Mouse (Mus musculus) erythroblast, embryonic 14.5 days (primary cell): ENCODE measurements around the gene Zfpm1. TPM values are rescaled to one million over a fixed set of nuclear protein-coding genes. Genes with fewer than 3 reads are reported as not detected.

Experiments
- H3K27me3 ChIP-seq: 2 replicates; pipeline ENCODE4 v1.6.1; 2012; ENCODE audit warnings: inconsistent platforms; ENCODE audit not compliant: control insufficient read depth
- H3K36me3 ChIP-seq: 2 replicates; pipeline ENCODE4 v1.6.1; 2012; ENCODE audit warnings: mild to moderate bottlenecking, inconsistent platforms; ENCODE audit not compliant: control insufficient read depth
- H3K4me1 ChIP-seq: 2 replicates; pipeline ENCODE4 v1.6.1; 2012; ENCODE audit warnings: inconsistent platforms; ENCODE audit not compliant: control insufficient read depth
- H3K4me3 ChIP-seq: replicated peaks from 2 replicates; pipeline ENCODE3; 2012; ENCODE audit warnings: moderate library complexity, mild to moderate bottlenecking, inconsistent platforms
- H3K9me3 ChIP-seq: 2 replicates; pipeline ENCODE4 v1.6.1; 2012; ENCODE audit warnings: low read length, inconsistent platforms, mixed read lengths; ENCODE audit not compliant: control insufficient read depth
- GATA1 ChIP-seq: IDR thresholded peaks from 2 replicates; pipeline ENCODE4 v1.6.1; 2012; ENCODE audit warnings: low read length, inconsistent platforms, mixed read lengths
- TAL1 ChIP-seq: IDR thresholded peaks from 3 replicates; pipeline ENCODE4 v1.6.1; 2012; ENCODE audit warnings: low read length, inconsistent platforms, mixed read lengths
- polyA plus RNA-seq: library from polyadenylated mRNA; stranded (reverse); fragments of >175 nt; gene quantifications from 2 replicates; pipeline ENCODE4 v1.2.3, GENCODE M21; 2012

Gene Zfpm1
- polyA plus RNA-seq, 1 experiment = 331 TPM

DNA sequence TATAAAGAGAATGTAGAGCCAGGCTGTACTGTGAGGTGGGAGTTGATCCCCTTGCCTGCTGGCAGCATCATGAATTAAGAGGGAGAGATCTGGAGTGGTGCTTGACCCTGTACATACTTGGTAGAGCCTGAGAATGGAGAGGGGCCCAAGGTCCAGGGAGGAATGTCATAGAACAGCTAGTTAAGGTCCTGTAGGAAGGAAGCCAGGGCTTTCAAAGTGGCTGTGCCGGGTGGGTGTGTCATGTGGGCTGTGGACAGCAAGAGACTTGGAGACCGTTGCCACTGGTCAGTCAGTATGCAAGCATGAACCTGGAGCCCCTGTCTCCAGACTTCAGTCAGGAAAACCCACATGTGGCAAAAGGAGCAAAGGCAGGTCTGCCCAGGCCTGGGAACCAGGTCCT, 43.3 kb downstream of the Zfpm1 start:
- Histone ChIP-seq H3K27me3 (no peaks in the 10 kb centered on the region), H3K36me3 (peaks cover 99% of the 10 kb centered on the region), H3K4me3 (peak overlapping the region; percentile 18), H3K9me3 (no peaks in the 10 kb centered on the region), H3K4me1 (peaks cover 100% of the 10 kb centered on the region)
- no peak for TF ChIP-seq TAL1
- TF ChIP-seq GATA1 = no peak

DNA sequence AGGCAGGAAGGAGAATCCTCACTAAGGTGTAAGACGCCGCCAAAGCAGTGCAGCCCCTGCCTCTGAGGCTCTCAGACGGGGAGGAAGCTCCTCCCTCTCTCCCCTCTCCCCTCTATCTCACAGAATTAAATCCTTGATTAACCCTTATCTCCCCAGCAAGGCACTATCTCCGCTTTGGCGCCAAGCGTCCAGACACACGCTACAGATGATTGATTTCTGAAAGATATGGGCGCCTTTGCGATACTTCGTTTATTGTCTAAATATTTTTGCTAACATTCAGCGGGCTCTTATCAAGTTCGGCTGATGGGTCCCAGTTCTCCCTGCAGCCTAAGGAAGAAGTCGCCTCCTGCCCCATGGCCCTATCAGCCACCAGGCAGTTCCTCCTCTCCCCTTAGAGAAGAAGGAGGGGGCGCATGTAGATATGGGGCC, 44.2 kb downstream of the Zfpm1 start:
- H3K9me3 ChIP-seq = no peaks in the 10 kb centered on the region
- peaks cover 99% of the 10 kb centered on the region for H3K36me3 ChIP-seq
- no peaks in the 10 kb centered on the region for H3K27me3 ChIP-seq
- peaks cover 100% of the 10 kb centered on the region for H3K4me1 ChIP-seq
- peak overlapping the region; percentile 6 for H3K4me3 ChIP-seq
- TF ChIP-seq GATA1 (peak; percentile 55; the same call in 1 of the 2 replicates), TAL1 (no peak)

- Histone ChIP-seq H3K4me3 (peak overlapping the region; percentile 39), H3K36me3 (peaks cover 99% of the 10 kb centered on the region), H3K9me3 (peaks cover 11% of the 10 kb centered on the region), H3K27me3 (no peaks in the 10 kb centered on the region; the same call in 1 of the 2 replicates), H3K4me1 (peaks cover 93% of the 10 kb centered on the region)
- TF ChIP-seq TAL1 (no peak), GATA1 (no peak)
Observed at GRCm38 (mm10) chr8:122329072-122329471, 47.1 kb downstream of the Zfpm1 start.

DNA sequence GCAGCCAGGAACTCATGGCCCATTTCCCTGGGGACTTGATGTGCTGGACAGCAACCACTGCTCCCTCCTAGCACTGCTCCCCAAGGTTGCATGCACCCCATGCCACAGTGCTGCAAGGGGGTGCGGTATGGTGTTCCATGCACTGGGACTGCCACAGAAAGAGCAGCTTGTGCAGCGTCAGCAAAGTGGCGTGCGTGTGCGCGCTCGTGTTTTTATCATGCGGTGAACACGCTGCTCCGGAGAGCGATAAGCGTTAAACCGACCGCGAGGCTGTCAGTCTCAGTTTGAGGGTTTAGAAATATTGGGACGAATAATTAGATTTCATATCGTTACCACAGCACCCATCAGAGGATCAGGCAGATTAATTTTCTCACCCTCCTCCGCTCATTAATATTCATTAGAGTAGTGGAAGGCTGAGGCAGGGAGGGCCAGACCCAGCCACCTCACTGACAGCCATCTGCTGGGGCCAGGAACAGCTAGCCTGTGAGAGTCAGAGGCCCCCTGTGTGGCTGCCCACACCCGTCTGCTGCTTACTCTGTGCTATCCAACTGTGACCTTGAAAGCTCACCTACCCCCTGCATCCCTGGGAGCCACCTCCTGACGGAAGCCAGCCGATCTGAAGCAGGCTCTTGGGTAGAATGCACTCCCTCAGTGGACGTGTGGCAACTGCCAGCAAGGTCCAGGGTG, 47.8 kb downstream of the Zfpm1 start:
- peak; percentile 61 for TF ChIP-seq GATA1
- no peak for TF ChIP-seq TAL1
- Histone ChIP-seq H3K4me1 (peaks cover 89% of the 10 kb centered on the region), H3K27me3 (peaks cover 5% of the 10 kb centered on the region; the same call in 1 of the 2 replicates), H3K9me3 (peaks cover 17% of the 10 kb centered on the region), H3K4me3 (peak overlapping the region; percentile 39), H3K36me3 (peaks cover 99% of the 10 kb centered on the region)

DNA sequence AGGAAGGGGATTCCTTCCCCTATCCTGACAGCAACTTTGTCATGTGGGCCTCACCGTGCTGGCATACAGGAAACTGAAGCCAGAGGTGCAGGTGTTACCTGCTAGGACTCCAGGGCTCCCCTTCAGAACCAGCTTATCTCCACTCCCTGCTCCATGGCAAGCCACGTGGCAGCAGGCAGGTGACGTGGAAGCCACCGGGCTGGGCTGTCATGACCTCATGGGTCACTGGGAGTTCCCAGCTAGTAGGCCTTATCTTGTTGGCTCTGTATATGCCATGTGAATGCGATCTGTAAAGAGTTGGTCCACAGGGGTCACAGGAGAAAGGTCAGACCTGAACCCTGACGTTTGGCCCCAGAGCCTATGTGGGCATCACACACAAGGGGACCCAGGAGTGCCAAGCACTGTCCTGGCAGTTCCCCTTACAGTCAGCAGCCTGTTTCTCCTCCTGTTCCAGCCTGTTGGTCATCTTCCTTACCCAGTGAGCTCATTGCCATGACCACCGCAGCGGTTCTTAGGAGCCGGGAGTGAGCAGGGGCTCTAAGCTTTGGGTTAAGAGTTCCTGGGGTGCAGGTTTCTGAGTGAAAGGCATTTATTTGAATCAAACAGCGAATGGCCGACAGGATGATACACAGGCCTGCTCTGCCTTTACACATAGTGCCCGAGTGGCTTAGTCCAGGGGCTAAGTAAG, 48.6 kb downstream of the Zfpm1 start:
- peak overlapping the region; percentile 39 for H3K4me3 ChIP-seq
- TF ChIP-seq TAL1 (no peak), GATA1 (peak; percentile 83)
- H3K27me3 ChIP-seq = peaks cover 14% of the 10 kb centered on the region; the same call in 1 of the 2 replicates
- peaks cover 26% of the 10 kb centered on the region for H3K9me3 ChIP-seq
- peaks cover 99% of the 10 kb centered on the region for H3K36me3 ChIP-seq
- peaks cover 82% of the 10 kb centered on the region for H3K4me1 ChIP-seq

DNA sequence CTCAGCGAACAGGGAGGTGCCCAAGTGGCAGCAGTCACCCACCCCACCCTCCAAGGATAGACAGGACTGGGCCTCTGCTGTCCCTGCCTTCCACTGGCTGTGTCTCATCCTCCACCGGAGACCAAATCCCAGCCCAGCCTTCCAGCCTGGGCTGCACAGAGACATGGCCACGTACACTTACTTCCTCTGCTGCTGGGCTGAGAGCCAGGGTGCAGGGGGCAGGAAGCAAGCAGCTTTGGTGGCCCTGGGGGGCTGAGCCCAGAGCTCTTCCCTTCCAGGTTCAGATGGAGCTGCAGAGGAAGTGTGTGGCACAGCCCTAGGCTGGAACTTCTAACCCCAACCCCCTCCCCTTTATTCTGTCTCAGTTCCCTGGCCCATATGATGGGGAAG, 49.2 kb downstream of the Zfpm1 start:
- Histone ChIP-seq H3K27me3 (peaks cover 19% of the 10 kb centered on the region; the same call in 1 of the 2 replicates), H3K36me3 (peaks cover 99% of the 10 kb centered on the region), H3K9me3 (peaks cover 32% of the 10 kb centered on the region), H3K4me3 (no peak overlapping the region), H3K4me1 (peaks cover 78% of the 10 kb centered on the region)
- TF ChIP-seq GATA1 (no peak), TAL1 (no peak)

GRCm38 (mm10) chr8:122332753-122333506, 51.0 kb downstream of the Zfpm1 start:
- H3K9me3 ChIP-seq = peaks cover 50% of the 10 kb centered on the region
- no peak overlapping the region for H3K4me3 ChIP-seq
- H3K36me3 ChIP-seq = peaks cover 99% of the 10 kb centered on the region
- peaks cover 26% of the 10 kb centered on the region; the same call in 1 of the 2 replicates for H3K27me3 ChIP-seq
- TF ChIP-seq TAL1 (no peak), GATA1 (no peak)
- peaks cover 70% of the 10 kb centered on the region for H3K4me1 ChIP-seq

DNA sequence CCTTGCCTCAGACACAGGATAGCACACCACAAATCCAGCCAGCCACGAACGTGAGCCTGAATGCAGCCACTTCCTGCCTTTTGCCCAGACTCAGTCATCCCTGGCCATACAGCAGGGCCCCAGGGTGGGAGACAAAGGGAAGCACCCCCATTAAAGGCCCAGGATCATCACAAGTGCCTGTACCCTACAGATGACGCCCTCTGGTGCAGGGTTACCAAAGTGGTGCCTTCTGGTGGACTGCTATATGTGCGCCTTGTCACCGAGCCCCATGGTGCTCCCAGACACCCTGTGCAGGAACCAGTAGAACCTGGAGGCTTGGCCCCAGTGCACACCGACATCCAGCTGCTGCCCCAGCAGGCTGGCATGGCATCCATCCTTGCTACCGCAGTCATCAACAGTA, 51.6 kb downstream of the Zfpm1 start:
- H3K9me3 ChIP-seq = peaks cover 56% of the 10 kb centered on the region
- peaks cover 26% of the 10 kb centered on the region; the same call in 1 of the 2 replicates for H3K27me3 ChIP-seq
- no peak overlapping the region for H3K4me3 ChIP-seq
- no peak for TF ChIP-seq TAL1
- no peak for TF ChIP-seq GATA1
- H3K36me3 ChIP-seq = peaks cover 99% of the 10 kb centered on the region
- peaks cover 70% of the 10 kb centered on the region for H3K4me1 ChIP-seq
